Mouse (Mus musculus) cerebellum, adult 8-10 months (tissue): ENCODE measurements at regions not wholly inside any gene's neighbourhood (a gene's known extent, or its start where the extent isn't known, plus 50 kb on each side); places are given as distances from the start of the nearest gene placed in this dataset.
"Not testable (repeated sequence)": the region's sequence is repeated elsewhere in the genome, so short reads cannot be mapped to it uniquely, and the experiment has no call there.

ENCODE experiments used
- DNase-seq: peaks from one replicate; pipeline ENCODE4 v3.0.0; 2022

GRCm38 (mm10) chr4:4708261-4708660 is 84.9 kb downstream of the Impad1 start:
- no peak for DNase-seq

GRCm38 (mm10) chr4:4699102-4699501 is 94.1 kb downstream of the Impad1 start:
- DNase-seq, result no peak

- no peak for DNase-seq
Observed at GRCm38 (mm10) chr4:4695413-4695812, 97.7 kb downstream of the Impad1 start.

- DNase-seq, result no peak
Observed at GRCm38 (mm10) chr4:4686920-4687319, 106.2 kb downstream of the Impad1 start.

GRCm38 (mm10) chr4:4674607-4675006 is 118.5 kb downstream of the Impad1 start:
- DNase-seq, result no peak

- no peak for DNase-seq
Observed at GRCm38 (mm10) chr4:4650251-4650650, 142.9 kb downstream of the Impad1 start.

GRCm38 (mm10) chr4:4645264-4645663 is 147.9 kb downstream of the Impad1 start:
- DNase-seq, result no peak

GRCm38 (mm10) chr4:4636258-4636657 is 156.9 kb downstream of the Impad1 start:
- DNase-seq, result no peak

- no peak for DNase-seq
Observed at GRCm38 (mm10) chr4:4635856-4636255, 157.3 kb downstream of the Impad1 start.

- no peak for DNase-seq
Observed at GRCm38 (mm10) chr4:4635338-4635737, 157.8 kb downstream of the Impad1 start.

- no peak for DNase-seq
Observed at GRCm38 (mm10) chr4:4634646-4635045, 158.5 kb downstream of the Impad1 start.

- no peak for DNase-seq
Observed at GRCm38 (mm10) chr4:4630750-4631149, 162.4 kb downstream of the Impad1 start.

- DNase-seq, result no peak
Observed at GRCm38 (mm10) chr4:4629251-4629650, 163.9 kb downstream of the Impad1 start.

- peak; percentile 7 for DNase-seq
Observed at GRCm38 (mm10) chr4:4623840-4624239, 169.3 kb downstream of the Impad1 start.

GRCm38 (mm10) chr4:4620135-4620534 is 173.0 kb downstream of the Impad1 start:
- DNase-seq, result not testable (repeated sequence)

- no peak for DNase-seq
Observed at GRCm38 (mm10) chr4:4614577-4614976, 178.6 kb downstream of the Impad1 start.
